Mouse (Mus musculus) ovary, postnatal 10 days (tissue): Measurements from ENCODE around the gene Thnsl2.

Experiments
- DNase-seq: peaks from one replicate; pipeline ENCODE4 v3.0.0; 2022; ENCODE audit warnings: low spot score

Thnsl2 gene

GRCm38 (mm10) chr6:71131038-71131437, 13.2 kb downstream of the Thnsl2 start:
- no peak for DNase-seq

- no peak for DNase-seq
Observed at GRCm38 (mm10) chr6:71130269-71130668, 14.0 kb downstream of the Thnsl2 start.

GRCm38 (mm10) chr6:71129071-71129470, 15.2 kb downstream of the Thnsl2 start:
- DNase-seq: no peak

- no peak for DNase-seq
Observed at GRCm38 (mm10) chr6:71126290-71126689, 17.9 kb downstream of the Thnsl2 start.

- peak; percentile 58 for DNase-seq
Observed at GRCm38 (mm10) chr6:71125043-71125893, 19.0 kb downstream of the Thnsl2 start.

GRCm38 (mm10) chr6:71119577-71120254, 24.5 kb downstream of the Thnsl2 start:
- no peak for DNase-seq

- no peak for DNase-seq
Observed at GRCm38 (mm10) chr6:71111419-71112113, 32.7 kb downstream of the Thnsl2 start.

- no peak for DNase-seq
Observed at GRCm38 (mm10) chr6:71106170-71106945, 37.9 kb downstream of the Thnsl2 start.

- DNase-seq: no peak
Observed at GRCm38 (mm10) chr6:71096126-71096525, 48.1 kb downstream of the Thnsl2 start.

GRCm38 (mm10) chr6:71094693-71095092, 49.5 kb downstream of the Thnsl2 start:
- no peak for DNase-seq

GRCm38 (mm10) chr6:71093686-71094085, 50.6 kb downstream of the Thnsl2 start:
- no peak for DNase-seq

GRCm38 (mm10) chr6:71090475-71090874, 53.8 kb downstream of the Thnsl2 start:
- no peak for DNase-seq

- DNase-seq: no peak
Observed at GRCm38 (mm10) chr6:71089735-71090134, 54.5 kb downstream of the Thnsl2 start.

- DNase-seq: no peak
Observed at GRCm38 (mm10) chr6:71088992-71089391, 55.2 kb downstream of the Thnsl2 start.

- no peak for DNase-seq
Observed at GRCm38 (mm10) chr6:71083441-71083840, 60.8 kb downstream of the Thnsl2 start.

- DNase-seq: no peak
Observed at GRCm38 (mm10) chr6:71082084-71082483, 62.2 kb downstream of the Thnsl2 start.

GRCm38 (mm10) chr6:71081230-71081629, 63.0 kb downstream of the Thnsl2 start:
- no peak for DNase-seq
